Mouse (Mus musculus) hindlimb bud, embryonic 11.5 days (tissue): ENCODE measurements around the gene Rassf1.

Source experiments
- DNase-seq: peaks from one replicate; pipeline ENCODE4 v3.0.0-alpha.2; 2012; ENCODE audit warnings: low read depth, low spot score; ENCODE audit errors: extremely low spot score

The Rassf1 gene

DNA sequence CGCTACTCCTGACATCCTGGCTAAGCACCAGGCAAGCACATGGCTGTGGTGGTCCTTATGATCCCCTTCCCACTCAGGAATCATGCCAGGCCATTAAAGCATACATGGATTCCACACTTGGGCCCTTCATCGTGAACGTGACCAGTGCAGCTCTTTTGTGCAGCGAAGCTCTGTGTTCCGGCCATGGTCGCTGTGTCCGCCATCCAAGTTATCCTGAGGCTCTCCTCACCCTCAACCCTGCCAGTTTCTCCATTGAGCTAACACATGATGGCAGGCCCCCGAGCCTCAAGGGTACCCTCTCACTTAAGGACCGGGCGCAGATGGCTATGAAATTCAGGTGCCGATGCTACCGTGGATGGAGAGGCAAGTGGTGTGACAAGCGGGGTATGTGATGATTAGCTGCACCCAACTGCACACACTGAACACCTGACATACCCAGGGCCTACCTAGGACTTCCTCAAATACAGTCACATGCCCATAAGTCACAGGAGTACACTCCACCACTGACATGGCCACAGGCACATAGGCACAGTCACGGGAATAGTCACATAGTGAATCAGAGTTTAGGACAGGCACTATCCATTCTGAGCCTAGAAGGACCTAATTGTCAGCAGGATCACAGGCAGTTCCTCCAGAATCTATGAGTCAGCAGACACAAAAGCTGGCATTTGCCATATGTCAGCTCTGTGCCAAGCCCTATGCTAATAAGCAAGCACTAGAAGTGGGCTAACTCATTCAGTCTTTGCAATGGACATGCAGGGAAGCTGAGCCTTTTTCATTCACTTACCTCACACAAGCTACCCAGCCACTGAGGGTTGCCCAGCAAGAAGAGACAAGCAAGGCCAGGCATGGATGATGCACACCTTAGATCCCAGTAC lies 27.9 kb downstream of the Rassf1 start:
- DNase-seq = no peak

DNA sequence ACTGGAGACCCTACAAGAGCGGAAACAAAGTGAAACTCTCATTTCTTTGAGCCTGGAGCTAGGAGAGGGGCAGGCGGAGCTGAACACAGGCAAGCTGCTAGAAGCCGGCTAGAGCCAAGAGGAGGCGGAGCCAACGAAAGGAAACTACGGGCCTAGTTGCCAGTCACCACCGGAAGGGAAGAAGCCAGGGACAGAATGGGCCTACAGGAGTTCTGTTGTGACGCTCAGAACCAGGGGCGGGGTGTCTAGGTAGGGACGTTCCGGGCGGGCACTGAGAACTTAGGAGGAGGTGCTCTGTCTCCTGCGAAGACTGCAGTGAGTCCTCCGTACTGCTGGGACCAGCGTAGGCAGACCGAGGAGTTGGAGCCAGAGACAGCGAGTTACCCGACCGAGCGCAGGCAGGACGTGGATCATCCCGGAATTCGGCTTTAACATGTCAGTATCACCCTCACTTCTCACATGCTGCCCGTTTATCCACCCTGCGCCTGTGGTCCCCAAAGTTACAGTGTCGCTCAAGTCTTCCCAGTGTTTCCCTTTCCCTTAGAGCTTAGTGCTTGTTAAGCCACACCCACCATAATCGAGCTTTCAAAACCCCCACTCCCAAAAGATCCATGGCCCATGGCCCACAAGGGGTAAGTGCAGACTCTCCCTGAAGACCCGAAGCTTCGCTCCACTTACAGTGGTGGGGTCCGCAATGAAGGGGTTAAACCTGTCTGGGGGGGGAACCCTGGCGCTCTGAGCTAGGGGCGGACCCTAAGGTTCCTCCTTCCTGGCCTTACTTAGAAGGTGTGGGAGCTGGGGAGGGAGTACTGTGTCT lies 29.4 kb downstream of the Rassf1 start, which contains the start of gene Hyal3:
Hyal3 (plus strand) TSS at position 318 of the 817 bp plus-strand sequence.
- no peak for DNase-seq

DNA sequence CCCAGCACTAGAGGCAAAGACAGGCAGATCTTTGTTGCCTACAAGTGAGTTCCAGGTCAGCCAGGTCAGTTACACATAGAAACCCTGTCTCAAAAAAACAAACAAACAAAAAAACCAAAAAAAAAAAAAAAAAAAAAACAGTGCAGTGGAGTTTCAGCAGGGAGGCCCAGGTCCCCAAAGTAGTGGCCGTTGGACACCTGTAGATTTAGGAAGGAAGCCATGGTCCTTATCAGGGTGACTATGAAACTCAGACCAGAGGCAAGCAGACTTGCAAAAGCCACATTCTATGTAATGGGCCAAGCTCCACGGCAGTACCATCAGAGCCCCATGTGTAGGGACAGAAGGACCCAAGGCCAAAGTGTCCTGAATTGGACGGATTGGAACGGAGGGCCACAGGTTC lies 30.2 kb downstream of the Rassf1 start:
- DNase-seq = no peak

DNA sequence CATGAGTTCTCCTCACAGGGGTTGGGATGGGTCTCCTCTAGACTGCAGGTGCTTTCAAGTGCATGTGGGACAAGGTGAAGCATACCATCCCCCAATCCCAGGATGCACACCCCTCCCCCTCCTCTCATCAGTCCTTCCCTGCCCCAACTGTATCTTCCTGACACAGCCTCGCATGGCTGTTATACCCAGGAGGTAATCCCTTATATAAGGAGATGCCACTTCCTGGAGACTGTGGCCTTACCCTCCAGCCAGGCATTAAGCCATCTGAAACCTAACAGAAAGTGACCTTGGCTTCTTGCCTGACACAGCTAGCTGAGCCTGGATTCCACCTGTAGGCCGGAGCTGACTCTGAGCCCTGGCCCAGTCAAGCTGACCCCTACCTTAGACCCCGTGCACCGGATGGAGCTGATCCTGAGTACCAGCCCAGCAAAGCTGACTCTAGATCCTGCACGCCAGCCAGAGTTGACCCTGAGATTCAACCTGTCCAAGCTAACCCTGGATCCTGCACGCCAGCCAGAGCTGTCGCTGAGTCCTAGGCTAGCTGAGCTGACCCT lies 31.2 kb downstream of the Rassf1 start:
- DNase-seq = no peak

DNA sequence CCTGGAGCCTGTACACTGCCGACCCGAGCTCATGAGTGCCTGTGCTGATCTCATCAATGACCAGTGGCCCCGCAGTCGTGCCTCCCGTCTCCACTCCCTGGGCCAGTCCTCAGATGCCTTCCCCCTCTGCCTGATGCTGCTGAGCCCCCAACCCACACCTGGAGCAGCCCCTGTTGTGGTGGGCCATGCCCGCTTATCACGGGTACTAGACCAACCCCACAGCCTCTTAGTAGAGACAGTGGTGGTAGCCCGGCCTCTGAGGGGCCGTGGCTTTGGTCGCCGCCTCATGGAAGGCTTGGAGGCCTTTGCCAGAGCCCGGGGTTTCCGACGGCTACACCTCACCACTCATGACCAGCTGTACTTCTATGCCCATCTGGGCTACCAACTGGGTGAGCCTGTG lies 31.8 kb downstream of the Rassf1 start:
- DNase-seq = no peak

DNA sequence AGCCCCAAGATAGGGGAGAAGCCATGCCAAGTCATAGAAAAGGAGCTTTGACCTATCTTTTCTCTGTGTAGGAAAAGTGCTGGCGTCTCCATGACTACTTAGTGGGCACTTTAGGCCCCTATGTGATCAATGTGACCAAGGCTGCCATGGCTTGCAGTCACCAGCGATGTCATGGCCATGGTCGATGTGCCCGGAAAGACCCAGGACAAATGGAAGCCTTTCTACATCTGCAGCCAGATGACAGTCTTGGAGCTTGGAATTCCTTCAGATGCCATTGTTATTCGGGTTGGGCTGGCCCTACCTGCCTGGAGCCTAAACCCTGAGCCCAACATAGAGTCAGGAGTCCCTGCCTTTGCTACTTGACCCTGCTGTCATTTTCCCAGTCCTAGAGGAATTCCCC lies 35.1 kb downstream of the Rassf1 start:
- DNase-seq = no peak

DNA sequence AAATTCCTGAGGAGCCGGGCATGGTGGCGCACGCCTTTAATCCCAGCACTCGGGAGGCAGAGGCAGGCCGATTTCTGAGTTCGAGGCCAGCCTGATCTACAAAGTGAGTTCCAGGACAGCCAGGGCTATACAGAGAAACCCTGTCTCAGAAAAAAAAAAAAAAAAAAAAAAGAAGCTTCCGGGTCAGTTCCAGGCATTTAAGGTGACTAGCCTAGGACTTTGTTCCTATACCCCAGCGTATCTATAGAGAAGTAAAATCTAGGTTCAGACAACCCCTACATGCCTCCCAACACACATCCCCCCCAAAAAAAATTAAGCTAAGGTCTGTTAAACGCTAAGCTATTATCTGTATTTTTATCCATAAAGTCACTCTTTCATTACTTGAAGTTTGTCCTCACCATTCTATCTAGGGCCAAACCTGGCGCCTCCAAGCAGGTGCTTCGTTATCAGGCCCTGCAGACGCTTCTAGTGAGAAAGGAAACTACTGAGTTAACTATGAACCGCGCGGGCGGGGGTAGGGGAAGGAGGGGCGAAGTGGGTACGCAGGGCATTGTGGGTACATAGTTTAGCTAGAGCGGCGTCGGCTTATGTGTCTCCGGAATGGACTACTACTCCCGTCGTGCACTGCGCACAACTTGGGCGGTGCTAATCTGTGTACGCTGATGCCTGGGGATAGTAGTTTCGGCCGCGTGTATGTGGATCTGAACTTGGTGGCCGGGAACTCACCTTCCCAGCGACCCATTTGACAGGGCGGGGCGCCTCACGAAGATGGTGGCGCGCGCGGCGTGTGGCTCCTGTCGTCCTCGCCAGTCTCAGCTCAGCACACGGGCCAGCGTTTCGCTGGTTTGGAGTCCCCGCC lies 35.8 kb downstream of the Rassf1 start, which contains the start of gene Ifrd2:
Ifrd2 (plus strand) TSS at position 669 of the 859 bp plus-strand sequence.
- DNase-seq = peak; percentile 92

DNA sequence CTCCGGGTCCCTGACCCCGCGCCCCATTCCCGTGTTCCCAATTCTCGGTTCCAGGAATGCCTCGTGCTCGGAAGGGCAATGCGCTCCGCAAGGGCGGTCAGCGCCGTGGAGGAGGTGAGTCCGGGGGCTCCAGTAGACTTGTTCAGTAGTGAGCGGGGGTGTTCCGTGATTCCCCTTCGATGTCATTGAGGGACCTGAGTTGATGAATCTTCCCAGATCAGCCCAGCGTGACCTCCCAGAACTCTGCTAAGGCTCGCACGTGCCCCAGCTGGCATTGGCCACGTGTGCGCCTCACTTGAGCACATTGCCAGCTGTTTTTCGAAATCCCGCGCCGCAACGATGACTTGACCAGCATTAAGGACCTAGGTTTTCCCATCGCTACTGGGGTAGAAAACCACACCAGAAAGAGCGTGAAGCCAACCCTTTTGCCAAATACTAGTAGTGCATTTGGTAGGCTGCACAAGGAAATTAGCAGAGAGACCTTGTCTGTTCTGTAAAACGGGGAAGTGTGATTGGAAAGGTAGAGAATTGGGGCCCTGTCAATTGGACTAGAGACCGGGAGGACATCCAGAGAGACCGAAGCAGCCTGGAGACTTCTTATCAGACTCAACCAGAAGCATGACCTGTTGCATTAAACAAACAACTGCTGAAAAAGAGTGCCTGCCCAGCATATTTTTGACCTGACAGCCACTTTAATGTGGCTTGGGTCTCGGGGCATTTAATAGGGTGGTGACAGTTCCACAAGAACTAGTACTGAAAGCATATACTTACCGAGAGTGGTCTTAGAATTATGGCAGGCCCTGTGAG lies 36.7 kb downstream of the Rassf1 start:
- DNase-seq = no peak

DNA sequence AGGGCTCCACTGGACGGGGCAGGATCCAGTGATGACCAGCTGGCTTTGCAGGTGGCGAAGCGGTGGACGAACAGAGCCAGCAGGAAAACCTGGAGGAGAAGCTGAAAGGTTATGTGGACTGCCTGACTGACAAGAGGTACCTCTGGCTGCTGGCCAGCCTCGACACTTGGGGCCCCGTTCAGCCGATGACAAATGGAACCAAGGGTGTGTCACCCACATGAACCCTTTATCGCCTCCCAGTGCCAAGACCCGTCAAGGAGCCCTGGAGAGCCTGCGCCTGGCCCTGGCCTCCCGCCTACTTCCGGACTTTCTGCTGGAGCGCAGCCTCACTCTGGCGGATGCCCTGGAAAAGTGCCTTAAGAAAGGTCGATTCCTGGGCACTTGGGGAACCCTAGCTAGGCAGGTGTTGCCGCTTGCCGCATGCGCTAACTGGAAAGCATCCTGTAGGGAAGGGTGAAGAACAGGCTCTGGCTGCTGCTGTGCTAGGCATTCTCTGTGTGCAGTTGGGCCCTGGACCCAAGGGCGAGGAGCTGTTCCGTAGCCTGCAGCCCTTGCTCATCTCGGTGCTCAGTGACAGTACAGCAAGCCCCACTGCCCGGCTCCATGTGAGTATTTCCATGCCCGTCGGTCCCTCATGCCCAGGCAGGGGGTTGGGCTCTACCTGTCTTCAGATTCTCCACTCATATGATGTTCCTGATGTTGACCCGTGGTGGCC lies 38.9 kb downstream of the Rassf1 start:
- no peak for DNase-seq

DNA sequence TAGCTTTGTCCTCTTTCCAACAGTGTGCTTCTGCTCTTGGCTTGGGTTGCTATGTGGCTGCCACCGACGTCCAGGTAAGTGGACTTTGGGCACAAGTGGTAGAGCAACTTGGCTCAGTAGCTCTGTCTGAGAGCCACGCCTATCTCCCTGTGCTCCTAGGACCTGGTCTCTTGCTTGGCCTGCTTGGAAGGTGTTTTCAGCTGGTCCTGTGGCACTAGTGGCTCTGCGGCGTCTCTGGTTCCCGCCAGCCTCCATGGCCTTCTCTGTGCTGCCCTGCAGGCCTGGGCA lies 39.4 kb downstream of the Rassf1 start:
- DNase-seq = no peak

DNA sequence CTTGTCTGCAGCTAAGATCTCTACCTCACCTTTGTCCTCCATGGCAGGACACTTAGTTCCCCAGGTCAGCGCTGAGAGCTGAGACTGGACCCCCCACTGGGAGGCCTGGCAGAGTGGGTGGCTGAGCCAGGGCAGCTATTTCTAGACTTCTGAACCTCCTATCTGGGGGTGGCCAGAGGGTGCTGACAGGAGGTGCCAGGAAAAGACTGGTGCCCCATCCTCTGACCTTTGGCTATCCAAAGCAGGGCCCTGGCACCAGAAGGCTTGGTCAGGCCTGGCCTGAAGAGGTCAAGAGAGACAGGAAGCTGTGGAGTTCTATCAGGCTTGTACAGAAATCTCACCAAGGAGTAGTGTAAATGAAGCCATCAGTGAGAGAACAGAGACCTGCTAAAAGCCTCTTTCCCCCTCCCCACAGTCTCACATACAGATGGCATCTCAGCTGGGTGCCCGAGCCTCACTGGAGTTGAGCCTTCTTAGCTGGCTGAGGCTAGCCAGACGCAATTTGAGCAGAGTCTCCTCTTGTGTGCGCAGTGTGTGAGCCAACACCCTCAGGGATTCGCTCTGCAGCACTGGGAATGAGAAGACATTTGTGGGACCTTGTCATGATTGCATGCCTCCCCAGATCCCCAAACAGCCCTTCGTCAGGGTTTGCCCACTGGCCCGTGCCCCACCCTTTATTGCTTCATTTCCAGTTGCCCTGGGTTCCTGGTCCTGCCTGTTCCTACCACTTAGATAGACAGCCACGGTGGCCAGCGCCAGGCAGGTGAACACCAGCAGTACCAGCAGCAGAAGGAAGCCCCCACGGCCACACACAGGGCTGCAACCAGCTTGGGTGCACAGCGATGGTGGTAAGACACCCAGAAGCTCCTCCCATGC lies 42.0 kb downstream of the Rassf1 start:
- DNase-seq = no peak

DNA sequence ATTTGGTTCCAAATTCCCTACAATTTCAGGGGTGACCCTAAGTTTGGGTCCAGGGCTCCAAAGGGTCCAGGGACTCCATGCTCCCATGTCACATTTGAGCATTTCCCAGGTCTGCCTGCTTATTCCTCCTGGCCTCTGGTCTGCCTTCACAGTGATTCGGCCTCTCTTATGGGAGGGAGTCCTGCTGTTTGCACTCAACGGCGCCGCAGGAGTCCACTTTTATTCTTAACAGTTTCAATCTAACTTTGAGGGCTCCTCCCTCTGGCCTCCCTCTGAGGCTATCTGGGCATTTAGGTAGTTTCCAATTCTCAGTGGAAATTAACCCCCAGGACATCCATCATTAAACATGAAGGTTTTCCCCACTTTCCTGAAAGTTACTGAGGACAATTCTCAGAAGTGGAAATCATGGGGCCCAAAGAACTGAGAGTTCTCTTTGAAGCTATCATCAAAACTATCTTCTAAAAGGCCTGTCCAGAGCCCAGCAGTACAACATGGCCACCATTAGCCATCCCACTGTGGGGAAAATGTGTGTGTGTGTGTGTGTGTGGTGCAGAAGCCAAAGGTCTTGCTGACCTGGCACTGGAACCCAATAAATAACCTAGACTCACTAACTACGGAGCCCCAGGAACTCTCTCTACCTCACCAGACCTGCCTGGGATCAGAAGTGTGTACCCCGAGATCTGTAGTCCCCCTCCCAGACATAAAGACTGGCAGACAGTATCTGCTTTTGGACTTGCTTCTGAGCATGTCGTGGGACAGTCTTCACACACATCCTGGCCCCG lies 43.1 kb downstream of the Rassf1 start:
- no peak for DNase-seq

DNA sequence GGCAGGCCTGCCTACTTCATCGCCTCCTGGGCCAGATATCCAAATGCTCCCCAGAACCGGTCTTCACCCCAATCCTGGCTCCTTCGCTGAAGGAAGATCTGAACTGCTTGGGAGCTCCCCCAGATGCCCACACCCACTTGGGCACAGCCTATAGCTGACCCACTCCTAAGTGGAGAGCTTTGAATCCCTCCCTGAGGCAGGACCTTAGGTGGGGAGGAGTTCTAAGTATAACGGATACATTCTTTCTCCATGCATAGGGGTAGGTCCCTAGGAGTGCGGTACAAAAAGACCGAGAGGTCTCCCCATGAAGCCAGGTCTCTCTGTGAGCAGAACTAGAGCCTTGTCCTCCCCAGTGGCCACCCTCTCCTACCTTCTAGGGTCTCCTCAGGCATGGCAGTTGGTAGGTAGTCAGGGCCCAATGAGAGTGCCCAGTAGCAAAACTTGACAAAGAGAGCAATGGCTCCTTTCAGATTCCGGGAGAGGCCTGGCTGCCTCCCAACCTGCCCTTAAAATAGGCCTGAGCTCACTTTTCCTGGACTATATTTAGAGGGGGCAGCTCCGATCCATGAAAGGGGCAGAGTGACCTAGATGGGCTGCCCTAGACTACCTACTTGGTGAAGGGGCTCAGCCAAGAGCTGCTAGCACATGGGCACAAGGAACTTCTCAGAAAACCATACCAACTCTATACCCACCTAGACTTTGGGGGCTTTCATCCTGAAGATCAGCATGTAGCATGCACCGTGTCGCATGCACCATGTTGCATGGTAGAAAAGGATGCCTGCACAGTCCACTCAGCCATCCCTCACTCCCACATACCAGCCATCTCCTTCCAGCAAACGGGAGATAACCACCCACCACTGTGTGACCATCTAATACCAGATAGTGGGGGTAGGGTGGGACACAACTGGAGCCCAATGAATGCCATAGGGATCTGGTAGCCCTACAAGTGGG lies 45.5 kb downstream of the Rassf1 start:
- no peak for DNase-seq

DNA sequence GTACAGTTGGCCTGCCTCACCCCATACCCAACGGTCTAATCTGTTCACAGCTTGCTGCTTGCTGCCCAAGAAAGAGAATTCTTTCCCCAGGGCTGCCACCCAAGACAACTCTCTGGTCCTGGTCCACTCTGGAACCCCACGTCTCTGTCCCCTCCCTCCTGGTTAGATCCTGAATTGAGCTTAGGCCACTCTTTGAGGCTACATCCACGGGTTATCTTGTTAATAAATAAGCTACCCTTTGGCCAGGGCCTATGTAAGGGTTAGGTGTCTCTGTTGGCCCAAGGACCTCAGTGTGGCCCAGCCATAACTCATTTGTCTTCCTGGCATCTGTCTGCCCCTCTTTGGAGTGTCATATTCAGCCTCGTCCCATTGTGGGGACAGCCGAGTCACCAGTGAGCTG lies 47.0 kb downstream of the Rassf1 start:
- no peak for DNase-seq

DNA sequence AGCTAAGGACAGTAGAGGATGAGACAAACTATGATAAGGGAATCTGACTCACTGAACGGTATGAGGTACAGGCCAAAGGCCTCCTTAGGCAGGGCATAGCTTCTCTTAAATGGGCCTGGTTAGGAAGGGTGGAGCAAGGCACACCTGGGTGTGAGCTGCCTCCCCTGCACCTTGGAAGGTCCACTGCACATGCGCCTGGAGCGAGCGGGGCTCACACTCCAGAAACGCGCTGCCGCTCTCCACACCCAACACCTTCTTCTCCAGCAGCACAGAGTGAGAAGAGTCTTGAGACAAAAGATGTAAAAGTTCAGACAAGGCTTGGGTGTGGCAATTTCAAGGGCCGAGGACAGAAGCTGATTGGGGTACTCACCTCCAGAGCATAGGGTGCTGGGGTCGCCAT lies 48.1 kb downstream of the Rassf1 start:
- no peak for DNase-seq

DNA sequence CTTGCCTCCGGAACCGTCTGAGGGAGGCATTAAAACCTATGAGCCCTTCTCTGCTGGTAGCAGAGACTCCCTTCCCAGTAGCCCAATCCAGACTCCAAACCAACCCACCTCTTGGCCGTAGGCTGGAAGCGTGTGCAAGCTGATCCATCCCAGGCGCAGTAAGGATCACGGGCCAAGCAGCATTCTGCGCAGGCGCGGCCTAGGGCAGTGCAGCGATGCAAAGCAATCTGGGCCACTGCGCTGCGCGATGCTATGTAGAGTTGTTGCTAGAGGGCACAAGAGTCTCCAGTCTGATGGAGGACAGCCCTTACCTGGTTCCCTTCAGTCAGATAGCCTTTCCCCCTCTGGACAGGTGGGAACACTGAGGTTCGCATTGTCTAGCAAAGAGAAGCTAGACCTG lies 48.5 kb downstream of the Rassf1 start:
- DNase-seq = no peak

DNA sequence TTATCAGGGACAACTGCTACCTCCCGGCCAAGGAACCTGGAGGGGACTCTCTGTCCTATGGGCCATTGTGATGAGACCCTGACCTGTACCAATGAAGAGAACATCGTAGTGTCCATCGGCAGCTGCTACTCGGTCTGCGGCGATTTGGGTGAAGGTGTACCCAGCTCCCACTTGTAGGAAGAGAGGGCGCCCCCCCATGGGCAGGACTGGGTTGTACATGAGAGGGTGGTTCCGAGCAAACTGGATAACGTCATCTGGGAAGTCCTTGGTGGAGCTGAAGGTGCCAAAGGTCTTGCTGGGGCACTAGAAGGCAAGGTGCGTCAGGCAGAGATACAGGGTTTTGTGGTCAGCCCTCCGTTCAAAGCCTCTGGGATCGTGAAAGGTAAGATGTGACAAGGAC lies 49.4 kb downstream of the Rassf1 start:
- DNase-seq = no peak
